20 mouse cellular contexts compared by ENCODE assay signal in the genomic region with DNA sequence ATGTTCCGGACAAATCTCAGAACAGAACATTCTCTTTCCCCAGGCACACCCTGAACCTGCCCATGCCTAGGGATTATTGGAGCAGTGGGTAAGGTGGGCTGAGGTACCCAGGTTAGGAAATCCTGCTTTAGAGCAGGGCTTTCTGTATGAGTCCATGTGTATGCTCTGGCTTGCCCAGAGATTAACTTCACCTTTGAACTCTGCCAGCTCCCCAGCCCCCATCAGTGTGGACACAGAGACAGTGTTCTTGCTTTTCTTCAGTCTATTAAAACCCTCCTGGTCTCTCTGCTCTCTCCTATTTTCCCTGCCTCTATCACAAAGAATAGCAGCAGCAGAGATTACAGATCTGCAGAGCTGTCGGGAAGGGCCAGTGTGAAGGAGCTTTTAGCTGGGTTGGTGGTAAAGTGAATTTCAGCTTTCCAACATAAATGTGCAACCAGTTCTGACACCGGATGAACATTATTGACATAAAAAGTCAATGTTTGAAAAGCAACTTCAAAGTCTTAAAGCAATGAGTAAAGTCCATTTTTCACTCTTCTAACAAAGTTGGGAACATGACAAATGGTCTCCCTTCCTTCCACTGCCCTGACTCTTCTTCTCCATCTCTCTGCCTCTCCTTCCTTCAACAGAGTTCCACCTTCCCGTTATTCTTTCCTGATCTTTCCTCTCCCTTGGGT. TPM values are rescaled to one million over a fixed set of nuclear protein-coding genes. Genes with fewer than 3 reads are reported as not detected.
"Had no signal": no experiment of that assay in that cellular context is flagged by ENCODE, and none has a peak within 500 bp of the region (broad histone marks: within the 10 kb centered on the region; RNA-seq: fewer than 3 reads in every experiment).

No protein-coding gene starts in this region.

- H3K9me3 ChIP-seq: intestine, embryonic 15.5 days; limb, embryonic 10.5 days; midbrain, embryonic 12.5 days; neural tube, embryonic 13.5 days; stomach, embryonic 15.5 days had no signal

- H3K4me3 ChIP-seq: intestine, embryonic 15.5 days; layer of hippocampus, adult 2 months; limb, embryonic 10.5 days; midbrain, embryonic 12.5 days; neural tube, embryonic 13.5 days; stomach, embryonic 15.5 days had no signal

- ATAC-seq: intestine, embryonic 15.5 days; midbrain, embryonic 16.5 days had no signal

- H3K9ac ChIP-seq: intestine, embryonic 15.5 days; lung, embryonic 14.5 days; midbrain, embryonic 12.5 days; neural tube, embryonic 13.5 days; stomach, embryonic 15.5 days had no signal

- H3K4me1 ChIP-seq: intestine, embryonic 15.5 days; midbrain, embryonic 12.5 days; neural tube, embryonic 13.5 days; stomach, embryonic 15.5 days had no signal

- H3K4me2 ChIP-seq: intestine, embryonic 15.5 days; lung, embryonic 14.5 days; midbrain, embryonic 12.5 days; neural tube, embryonic 13.5 days; stomach, embryonic 15.5 days had no signal

- H3K36me3 ChIP-seq: intestine, embryonic 15.5 days; limb, embryonic 10.5 days; midbrain, embryonic 12.5 days; neural tube, embryonic 13.5 days; stomach, embryonic 15.5 days had no signal

- DNase-seq: kidney, adult 18-20 months; kidney, postnatal 4 days; lung, embryonic 14.5 days; lung, postnatal 10 days; retina, postnatal 1 day; right cerebral cortex, postnatal 4 days; thymus, adult 2 months; thymus, postnatal 25 days had no signal

- H3K27me3 ChIP-seq: intestine, embryonic 15.5 days; midbrain, embryonic 12.5 days; neural tube, embryonic 13.5 days; stomach, embryonic 15.5 days had no signal

- H3K27ac ChIP-seq: intestine, embryonic 15.5 days; kidney, postnatal 0 days; layer of hippocampus, adult 2 months; limb, embryonic 10.5 days; macrophage; midbrain, embryonic 12.5 days; neural tube, embryonic 13.5 days; stomach, embryonic 15.5 days had no signal

RNA-seq across cellular contexts. Expression of a gene that starts 34.9 kb away (rescaled TPM):
- total RNA-seq: megakaryocyte-erythroid progenitor cell, adult 5-6 weeks had no signal
- polyA plus RNA-seq: intestine, embryonic 15.5 days; kidney, postnatal 0 days; limb, embryonic 10.5 days; limb, embryonic 14.5 days; lung, embryonic 14.5 days; macrophage; midbrain, embryonic 12.5 days; spleen, adult 2 months; stomach, embryonic 15.5 days had no signal

RNA-seq across cellular contexts. Expression of a gene that starts 56.8 kb away (rescaled TPM):
- total RNA-seq: megakaryocyte-erythroid progenitor cell, adult 5-6 weeks had no signal
